Mouse (Mus musculus): ENCODE results near the gene Ccl26. TPM values are rescaled to one million over a fixed set of nuclear protein-coding genes. Genes with fewer than 3 reads are reported as not detected.
"Not testable (repeated sequence)": the region's sequence is repeated elsewhere in the genome, so short reads cannot be mapped to it uniquely, and the experiment has no call there.

Ccl26 gene
- not detected in 2 replicates for polyA plus RNA-seq (2015; fragmentation: Nextera tagmentation; extraction: Ambion mirVana)

GRCm38 (mm10) chr5:135563469-135563868, at the start of gene Ccl26:
Gene Ccl26, minus strand, starts transcription at chr5:135563569.
- no peak within 1 kb of the TSS for H3K9ac ChIP-seq (replicated peaks; ENCODE audit: low read length)
- H3K4me3 ChIP-seq (ENCODE audit: low read length), result no peak within 1 kb of the TSS
- H3K27ac ChIP-seq (ENCODE audit: low read length), result no peak within 1 kb of the TSS
- no peak within 1 kb of the TSS for H3K4me2 ChIP-seq (replicated peaks; ENCODE audit: low read depth, low read length)
- H3K4me1 ChIP-seq (ENCODE audit: insufficient read depth, low read length), result no peaks in the 10 kb centered on the region
- WGBS, result 82% methylated on average over 3 of the region's 3 CpGs
- H3K9me3 ChIP-seq (ENCODE audit: low read length), result 0 out of 2 replicates have a peak, but pooled peaks cover 3% of the 10 kb centered on the region
- no peaks in the 10 kb centered on the region for H3K36me3 ChIP-seq (ENCODE audit: insufficient read depth, low read length)
- ATAC-seq (ENCODE audit: low FRiP score, low TSS enrichment), result no peak
- no peaks in the 10 kb centered on the region for H3K27me3 ChIP-seq (ENCODE audit: insufficient read depth, low read length)

GRCm38 (mm10) chr5:135609794-135610193, 46.4 kb upstream of the Ccl26 start:
- ATAC-seq (ENCODE audit: low FRiP score, low TSS enrichment), result no peak
- Histone ChIP-seq H3K27me3 (ENCODE audit: insufficient read depth, low read length) (no peaks in the 10 kb centered on the region), H3K4me3 (ENCODE audit: low read length) (no peak overlapping the region), H3K4me2 (replicated peaks; ENCODE audit: low read depth, low read length) (no peak overlapping the region), H3K9ac (replicated peaks; ENCODE audit: low read length) (no peak overlapping the region), H3K27ac (ENCODE audit: low read length) (no peak overlapping the region), H3K36me3 (ENCODE audit: insufficient read depth, low read length) (no peaks in the 10 kb centered on the region), H3K4me1 (ENCODE audit: insufficient read depth, low read length) (no peaks in the 10 kb centered on the region), H3K9me3 (ENCODE audit: low read length) (peaks cover 6% of the 10 kb centered on the region; the same call in 1 of the 2 replicates)
- WGBS, result 72% methylated on average over 4 of the region's 4 CpGs

GRCm38 (mm10) chr5:135607581-135607980, 44.2 kb upstream of the Ccl26 start:
- H3K27ac ChIP-seq (ENCODE audit: low read length), result no peak overlapping the region
- H3K27me3 ChIP-seq (ENCODE audit: insufficient read depth, low read length), result no peaks in the 10 kb centered on the region
- ATAC-seq (ENCODE audit: low FRiP score, low TSS enrichment), result no peak
- 61% methylated on average over 1 of the region's 1 CpGs for WGBS
- no peak overlapping the region for H3K9ac ChIP-seq (replicated peaks; ENCODE audit: low read length)
- no peak overlapping the region for H3K4me2 ChIP-seq (replicated peaks; ENCODE audit: low read depth, low read length)
- H3K9me3 ChIP-seq (ENCODE audit: low read length), result peaks cover 12% of the 10 kb centered on the region
- H3K4me1 ChIP-seq (ENCODE audit: insufficient read depth, low read length), result no peaks in the 10 kb centered on the region
- no peak overlapping the region for H3K4me3 ChIP-seq (ENCODE audit: low read length)
- no peaks in the 10 kb centered on the region for H3K36me3 ChIP-seq (ENCODE audit: insufficient read depth, low read length)

GRCm38 (mm10) chr5:135606717-135607116, 43.3 kb upstream of the Ccl26 start:
- not testable (repeated sequence) for H3K36me3 ChIP-seq (ENCODE audit: insufficient read depth, low read length); H3K27me3 ChIP-seq (ENCODE audit: insufficient read depth, low read length); H3K4me1 ChIP-seq (ENCODE audit: insufficient read depth, low read length); H3K27ac ChIP-seq (ENCODE audit: low read length); H3K4me2 ChIP-seq (replicated peaks; ENCODE audit: low read depth, low read length); ATAC-seq (ENCODE audit: low FRiP score, low TSS enrichment); H3K9ac ChIP-seq (replicated peaks; ENCODE audit: low read length); H3K4me3 ChIP-seq (ENCODE audit: low read length)
- no CpG with 5 or more reads among the region's 1 CpGs for WGBS
- H3K9me3 ChIP-seq (ENCODE audit: low read length), result peaks cover 10% of the 10 kb centered on the region

GRCm38 (mm10) chr5:135604643-135605042, 41.3 kb upstream of the Ccl26 start:
- ATAC-seq (ENCODE audit: low FRiP score, low TSS enrichment); H3K27me3 ChIP-seq (ENCODE audit: insufficient read depth, low read length); H3K36me3 ChIP-seq (ENCODE audit: insufficient read depth, low read length); H3K9ac ChIP-seq (replicated peaks; ENCODE audit: low read length); H3K4me3 ChIP-seq (ENCODE audit: low read length); H3K4me2 ChIP-seq (replicated peaks; ENCODE audit: low read depth, low read length); H3K4me1 ChIP-seq (ENCODE audit: insufficient read depth, low read length); H3K27ac ChIP-seq (ENCODE audit: low read length): not testable (repeated sequence)
- peaks cover 10% of the 10 kb centered on the region for H3K9me3 ChIP-seq (ENCODE audit: low read length)
- WGBS, result no CpG with 5 or more reads among the region's 1 CpGs

- WGBS, result 83% methylated on average over 12 of the region's 12 CpGs
- ATAC-seq (ENCODE audit: low FRiP score, low TSS enrichment), result no peak
- H3K4me2 ChIP-seq (replicated peaks; ENCODE audit: low read depth, low read length), result no peak overlapping the region
Measured at GRCm38 (mm10) chr5:135589996-135590784, 26.8 kb upstream of the Ccl26 start.

GRCm38 (mm10) chr5:135587764-135588163, 24.4 kb upstream of the Ccl26 start:
- Histone ChIP-seq H3K4me3 (ENCODE audit: low read length) (no peak overlapping the region), H3K36me3 (ENCODE audit: insufficient read depth, low read length) (no peaks in the 10 kb centered on the region), H3K4me1 (ENCODE audit: insufficient read depth, low read length) (no peaks in the 10 kb centered on the region), H3K4me2 (replicated peaks; ENCODE audit: low read depth, low read length) (no peak overlapping the region), H3K27ac (ENCODE audit: low read length) (no peak overlapping the region), H3K27me3 (ENCODE audit: insufficient read depth, low read length) (no peaks in the 10 kb centered on the region), H3K9me3 (ENCODE audit: low read length) (peaks cover 8% of the 10 kb centered on the region; the same call in 1 of the 2 replicates), H3K9ac (replicated peaks; ENCODE audit: low read length) (no peak overlapping the region)
- 90% methylated on average over 4 of the region's 4 CpGs for WGBS
- no peak for ATAC-seq (ENCODE audit: low FRiP score, low TSS enrichment)

More at GRCm38 (mm10) chr5:135589996-135590784, 26.8 kb upstream of the Ccl26 start:
- H3K36me3 ChIP-seq (ENCODE audit: insufficient read depth, low read length), result no peaks in the 10 kb centered on the region
- no peaks in the 10 kb centered on the region for H3K4me1 ChIP-seq (ENCODE audit: insufficient read depth, low read length)
- no peak overlapping the region for H3K9ac ChIP-seq (replicated peaks; ENCODE audit: low read length)
- H3K27ac ChIP-seq (ENCODE audit: low read length), result no peak overlapping the region
- no peaks in the 10 kb centered on the region for H3K27me3 ChIP-seq (ENCODE audit: insufficient read depth, low read length)
- H3K4me3 ChIP-seq (ENCODE audit: low read length), result no peak overlapping the region
- H3K9me3 ChIP-seq (ENCODE audit: low read length), result peaks cover 8% of the 10 kb centered on the region; the same call in 1 of the 2 replicates

GRCm38 (mm10) chr5:135585691-135586090, 22.3 kb upstream of the Ccl26 start:
- 72% methylated on average over 8 of the region's 8 CpGs for WGBS
- ATAC-seq (ENCODE audit: low FRiP score, low TSS enrichment), result no peak

GRCm38 (mm10) chr5:135582330-135582729, 19.0 kb upstream of the Ccl26 start:
- no peaks in the 10 kb centered on the region for H3K27me3 ChIP-seq (ENCODE audit: insufficient read depth, low read length)
- H3K36me3 ChIP-seq (ENCODE audit: insufficient read depth, low read length), result no peaks in the 10 kb centered on the region
- H3K4me2 ChIP-seq (replicated peaks; ENCODE audit: low read depth, low read length), result no peak overlapping the region
- no peaks in the 10 kb centered on the region for H3K4me1 ChIP-seq (ENCODE audit: insufficient read depth, low read length)
- H3K27ac ChIP-seq (ENCODE audit: low read length), result no peak overlapping the region
- no peak overlapping the region for H3K4me3 ChIP-seq (ENCODE audit: low read length)
- H3K9me3 ChIP-seq (ENCODE audit: low read length), result no peaks in the 10 kb centered on the region
- 91% methylated on average over 4 of the region's 4 CpGs for WGBS
- H3K9ac ChIP-seq (replicated peaks; ENCODE audit: low read length), result no peak overlapping the region
- ATAC-seq (ENCODE audit: low FRiP score, low TSS enrichment), result no peak

More at GRCm38 (mm10) chr5:135585691-135586090, 22.3 kb upstream of the Ccl26 start:
- no peak overlapping the region for H3K9ac ChIP-seq (replicated peaks; ENCODE audit: low read length)
- H3K4me1 ChIP-seq (ENCODE audit: insufficient read depth, low read length), result no peaks in the 10 kb centered on the region
- no peaks in the 10 kb centered on the region for H3K27me3 ChIP-seq (ENCODE audit: insufficient read depth, low read length)
- no peak overlapping the region for H3K27ac ChIP-seq (ENCODE audit: low read length)
- no peak overlapping the region for H3K4me3 ChIP-seq (ENCODE audit: low read length)
- H3K9me3 ChIP-seq (ENCODE audit: low read length), result no peaks in the 10 kb centered on the region
- H3K36me3 ChIP-seq (ENCODE audit: insufficient read depth, low read length), result no peaks in the 10 kb centered on the region
- H3K4me2 ChIP-seq (replicated peaks; ENCODE audit: low read depth, low read length), result no peak overlapping the region

GRCm38 (mm10) chr5:135579331-135579751, 16.0 kb upstream of the Ccl26 start:
- no peak overlapping the region for H3K27ac ChIP-seq (ENCODE audit: low read length)
- H3K9me3 ChIP-seq (ENCODE audit: low read length), result no peaks in the 10 kb centered on the region
- WGBS, result 92% methylated on average over 10 of the region's 10 CpGs
- no peak for ATAC-seq (ENCODE audit: low FRiP score, low TSS enrichment)
- H3K4me1 ChIP-seq (ENCODE audit: insufficient read depth, low read length), result no peaks in the 10 kb centered on the region
- no peak overlapping the region for H3K9ac ChIP-seq (replicated peaks; ENCODE audit: low read length)
- no peak overlapping the region for H3K4me3 ChIP-seq (ENCODE audit: low read length)
- H3K4me2 ChIP-seq (replicated peaks; ENCODE audit: low read depth, low read length), result no peak overlapping the region
- H3K36me3 ChIP-seq (ENCODE audit: insufficient read depth, low read length), result no peaks in the 10 kb centered on the region
- no peaks in the 10 kb centered on the region for H3K27me3 ChIP-seq (ENCODE audit: insufficient read depth, low read length)
